Mouse (Mus musculus): ENCODE data around the gene Cpt1a. TPM values are rescaled to one million over a fixed set of nuclear protein-coding genes. Genes with fewer than 3 reads are reported as not detected.

Cpt1a gene
- polyA plus RNA-seq, 1 experiment, result 65.3 TPM

DNA sequence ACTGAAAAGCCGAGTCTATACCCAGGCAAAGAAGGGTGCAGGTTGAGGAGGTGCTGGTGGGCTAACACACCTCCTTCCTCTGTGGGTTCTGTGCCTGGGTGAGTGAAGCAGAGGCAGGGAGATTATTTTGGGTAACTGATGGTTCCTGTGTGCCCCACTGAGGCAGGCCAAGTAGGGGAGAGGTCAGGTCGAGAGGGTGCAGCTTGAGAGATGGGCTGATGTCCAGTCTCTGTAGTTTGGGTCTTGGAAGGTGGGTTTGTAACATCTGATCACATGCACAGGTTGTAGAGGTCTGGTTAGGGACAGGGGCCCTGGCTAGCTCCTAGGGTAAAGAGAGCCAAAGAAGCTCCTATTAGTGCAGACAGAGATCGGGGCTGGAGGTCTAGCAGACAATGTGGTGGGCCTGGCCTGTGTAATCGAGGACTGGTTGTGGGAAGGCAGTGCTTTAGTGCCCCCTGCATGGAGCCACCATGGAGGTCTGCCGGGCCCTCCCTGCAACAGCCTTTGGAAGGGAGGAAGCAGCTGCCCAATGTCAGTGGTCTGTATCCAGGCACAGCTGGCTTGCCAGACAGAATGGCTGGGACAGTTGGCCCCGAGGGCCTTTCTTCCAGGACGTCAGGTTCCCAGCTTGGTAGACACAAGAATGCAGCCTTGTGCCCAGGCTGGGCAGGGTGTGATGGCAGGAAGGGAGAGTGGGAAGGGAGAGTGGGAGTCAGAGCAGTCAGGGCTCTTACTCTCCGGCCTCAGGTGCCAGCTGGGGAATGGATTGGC is 14.5 kb downstream of the Cpt1a start:
- no peak overlapping the region for H3K27ac ChIP-seq (ENCODE audit: insufficient read depth, low read depth, low read length)
- TF ChIP-seq CTCF (IDR thresholded peaks at IDR 0.05; ENCODE audit: low read depth, low read length), result no peak
- TF ChIP-seq POLR2A (IDR thresholded peaks at IDR 0.05; ENCODE audit: borderline replicate concordance, low read depth, low read length), result no peak
- peaks cover 21% of the 10 kb centered on the region for H3K4me1 ChIP-seq (ENCODE audit: control insufficient read depth, insufficient read depth, low read length)
- no peak overlapping the region for H3K4me3 ChIP-seq (ENCODE audit: insufficient read depth, low read length)

DNA sequence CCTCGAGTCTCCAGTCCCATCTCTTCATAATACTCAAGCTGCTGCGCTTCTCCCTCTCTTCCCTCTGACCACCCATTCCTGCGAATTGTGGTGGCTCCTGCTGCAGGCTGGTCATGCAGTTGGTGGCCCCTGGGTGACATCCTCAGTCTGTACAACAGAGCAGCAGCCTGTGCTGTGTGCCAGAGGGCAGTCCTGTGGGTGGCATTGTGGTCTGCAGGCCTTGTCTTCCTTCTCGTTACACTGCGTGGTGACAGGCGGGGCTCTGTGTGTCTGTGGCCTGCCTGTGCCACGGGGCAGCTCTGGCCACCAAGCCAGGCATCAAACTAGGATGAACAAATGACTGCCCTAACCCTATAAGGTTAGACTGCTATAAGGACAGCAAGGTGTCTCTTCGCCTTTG is 17.1 kb downstream of the Cpt1a start:
- no peak for TF ChIP-seq POLR2A (IDR thresholded peaks at IDR 0.05; ENCODE audit: borderline replicate concordance, low read depth, low read length)
- H3K4me3 ChIP-seq (ENCODE audit: insufficient read depth, low read length), result no peak overlapping the region
- H3K27ac ChIP-seq (ENCODE audit: insufficient read depth, low read depth, low read length), result no peak overlapping the region
- peaks cover 7% of the 10 kb centered on the region for H3K4me1 ChIP-seq (ENCODE audit: control insufficient read depth, insufficient read depth, low read length)

DNA sequence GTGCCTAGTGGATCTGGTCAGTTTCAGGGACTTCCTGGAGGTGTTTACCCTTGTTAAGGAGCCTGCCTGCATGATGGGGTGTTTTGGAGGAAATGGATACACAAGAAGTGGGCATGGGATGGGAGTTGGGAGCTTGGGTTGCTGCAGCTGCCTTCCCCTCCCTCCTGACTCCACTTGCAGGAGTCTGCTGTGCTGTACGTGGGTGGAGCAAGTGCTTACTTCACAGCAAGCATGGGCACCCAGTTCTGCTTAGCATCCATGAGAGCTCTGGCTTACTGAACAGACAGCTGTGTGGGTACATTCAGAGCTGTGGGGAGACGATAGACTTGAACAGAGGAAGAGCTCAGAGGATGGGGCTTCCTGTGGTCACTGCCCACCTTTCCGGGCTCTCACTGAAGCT is 18.9 kb downstream of the Cpt1a start:
- Histone ChIP-seq H3K27ac (ENCODE audit: insufficient read depth, low read depth, low read length) (no peak overlapping the region), H3K4me1 (ENCODE audit: control insufficient read depth, insufficient read depth, low read length) (peaks cover 4% of the 10 kb centered on the region), H3K4me3 (ENCODE audit: insufficient read depth, low read length) (no peak overlapping the region)
- TF ChIP-seq CTCF (IDR thresholded peaks at IDR 0.05; ENCODE audit: low read depth, low read length) (no peak), POLR2A (IDR thresholded peaks at IDR 0.05; ENCODE audit: borderline replicate concordance, low read depth, low read length) (no peak)

DNA sequence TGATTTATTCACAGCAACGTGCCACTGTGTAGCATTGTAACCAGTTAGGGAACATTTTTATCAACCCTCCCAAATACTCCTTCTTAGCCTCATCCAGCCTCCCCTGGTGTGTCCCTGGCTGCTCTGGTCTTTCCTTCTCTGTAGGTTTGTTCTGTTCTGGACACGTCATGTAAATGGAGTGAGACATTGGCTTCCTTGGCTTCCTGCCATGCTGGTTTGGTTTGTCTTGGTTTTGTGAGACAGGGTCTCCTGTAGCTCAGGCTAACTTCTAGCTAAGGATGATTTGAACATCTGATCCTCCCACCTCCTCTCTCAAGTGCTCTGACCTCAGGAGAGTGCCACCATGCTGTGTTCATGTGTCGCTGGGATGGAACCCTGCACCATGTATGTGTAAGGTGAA is 21.8 kb downstream of the Cpt1a start:
- Histone ChIP-seq H3K4me3 (ENCODE audit: insufficient read depth, low read length) (no peak overlapping the region), H3K27ac (ENCODE audit: insufficient read depth, low read depth, low read length) (no peak overlapping the region), H3K4me1 (ENCODE audit: control insufficient read depth, insufficient read depth, low read length) (peaks cover 4% of the 10 kb centered on the region)
- TF ChIP-seq POLR2A (IDR thresholded peaks at IDR 0.05; ENCODE audit: borderline replicate concordance, low read depth, low read length), result no peak
- TF ChIP-seq CTCF (IDR thresholded peaks at IDR 0.05; ENCODE audit: low read depth, low read length), result no peak

DNA sequence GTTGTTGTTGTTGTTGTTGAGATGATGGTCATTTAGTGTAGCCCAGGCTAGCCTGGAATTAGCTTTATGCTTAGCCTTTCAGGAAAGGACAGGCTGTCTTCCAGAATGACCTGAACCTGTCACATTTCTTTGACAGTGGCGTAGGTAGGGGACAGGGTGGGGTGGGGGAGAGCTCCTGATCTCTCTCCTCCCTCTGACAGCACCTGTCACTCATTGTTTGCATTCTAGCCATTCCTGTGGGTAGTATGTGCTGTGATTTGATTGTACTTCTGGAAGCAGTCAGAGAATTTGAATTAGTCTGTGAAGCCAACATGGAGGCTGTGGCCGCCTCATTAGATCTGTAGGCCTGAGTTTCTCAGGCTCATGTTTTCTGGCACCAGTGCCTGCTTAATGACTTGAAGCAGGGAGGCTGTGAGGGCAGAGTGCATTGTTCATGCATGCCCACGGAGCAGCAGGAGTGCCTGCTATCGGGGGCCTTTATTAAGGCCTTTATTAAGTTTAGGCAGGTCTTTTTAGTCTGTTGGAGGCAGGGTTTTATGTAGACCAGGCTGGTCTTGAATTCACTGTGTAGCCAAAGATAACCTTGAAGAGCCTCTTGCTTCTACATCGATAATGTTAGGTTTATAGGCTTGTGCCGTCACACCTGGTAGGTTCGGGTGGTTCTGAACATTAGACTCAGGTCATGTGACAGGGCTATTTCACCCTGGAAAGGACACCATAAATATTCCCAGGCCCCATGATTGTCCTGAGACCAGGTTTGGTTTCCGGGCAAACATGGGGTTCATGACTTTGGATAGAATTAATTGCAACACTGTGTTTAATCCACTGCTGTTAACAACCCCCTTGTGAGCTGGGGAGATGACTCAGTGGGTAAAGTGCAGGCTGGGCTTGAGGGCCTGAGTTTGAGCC is 22.8 kb downstream of the Cpt1a start:
- no peak for TF ChIP-seq CTCF (IDR thresholded peaks at IDR 0.05; ENCODE audit: low read depth, low read length)
- no peak for TF ChIP-seq POLR2A (IDR thresholded peaks at IDR 0.05; ENCODE audit: borderline replicate concordance, low read depth, low read length)
- no peak overlapping the region for H3K27ac ChIP-seq (ENCODE audit: insufficient read depth, low read depth, low read length)
- no peaks in the 10 kb centered on the region for H3K4me1 ChIP-seq (ENCODE audit: control insufficient read depth, insufficient read depth, low read length)
- H3K4me3 ChIP-seq (ENCODE audit: insufficient read depth, low read length), result no peak overlapping the region

DNA sequence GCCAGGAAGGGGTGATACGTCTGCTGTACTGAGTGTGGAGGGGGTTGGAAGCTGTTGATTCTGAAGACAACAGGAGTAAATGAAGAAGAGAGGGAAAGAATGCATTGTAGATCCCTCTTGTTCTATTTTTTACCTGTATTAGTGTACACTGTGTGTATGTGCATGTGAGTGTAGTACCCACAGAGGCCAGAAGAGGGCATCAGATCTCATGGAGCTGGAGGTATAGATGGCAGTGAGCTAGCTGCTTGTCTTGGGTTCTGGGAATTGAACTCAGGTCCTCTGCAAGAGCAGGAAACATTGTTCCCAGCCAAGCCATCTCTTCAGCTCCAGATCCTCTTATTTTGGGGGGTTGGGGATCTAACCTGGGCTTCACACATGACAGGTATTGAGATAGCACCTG is 25.6 kb downstream of the Cpt1a start:
- no peak overlapping the region for H3K27ac ChIP-seq (ENCODE audit: insufficient read depth, low read depth, low read length)
- no peak for TF ChIP-seq POLR2A (IDR thresholded peaks at IDR 0.05; ENCODE audit: borderline replicate concordance, low read depth, low read length)
- TF ChIP-seq CTCF (IDR thresholded peaks at IDR 0.05; ENCODE audit: low read depth, low read length), result peak; percentile 11; the same call in 1 of the 2 replicates
- peaks cover 1% of the 10 kb centered on the region; the same call in 1 of the 2 replicates for H3K4me1 ChIP-seq (ENCODE audit: control insufficient read depth, insufficient read depth, low read length)
- no peak overlapping the region for H3K4me3 ChIP-seq (ENCODE audit: insufficient read depth, low read length)

DNA sequence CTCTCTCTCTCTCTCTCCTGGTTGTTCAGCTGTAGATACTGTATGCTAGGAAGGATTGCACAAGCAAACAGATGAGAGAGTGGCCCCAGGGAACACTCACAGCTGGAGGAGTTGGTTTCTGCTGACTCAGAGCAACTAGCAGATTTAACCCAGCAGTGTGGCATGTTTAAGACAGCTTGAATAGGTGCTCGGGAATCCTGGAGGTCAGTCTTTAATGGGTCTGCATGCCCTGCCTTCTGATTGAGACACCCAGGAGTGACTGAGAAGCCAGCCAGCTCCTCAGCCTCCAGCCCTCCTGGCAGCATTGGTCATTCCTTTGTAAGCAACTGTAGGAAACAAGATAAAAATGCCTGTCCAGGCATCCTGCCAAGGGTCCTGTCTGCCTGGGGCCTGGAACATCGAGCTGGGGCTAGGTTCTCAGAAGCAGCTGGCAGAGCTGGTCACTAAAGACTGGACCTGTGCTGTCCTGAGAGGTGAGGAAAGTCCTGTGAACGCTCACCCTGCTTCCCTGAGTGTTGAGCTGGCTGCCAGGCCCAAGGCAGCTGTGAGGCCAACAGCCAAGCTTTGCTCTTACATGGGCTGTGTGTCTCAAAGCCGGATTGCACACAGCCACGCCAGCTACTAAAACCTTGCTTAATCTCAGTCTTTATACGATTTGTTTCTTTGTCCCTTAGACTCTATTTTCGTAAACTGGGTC is 31.4 kb downstream of the Cpt1a start:
- H3K4me3 ChIP-seq (ENCODE audit: insufficient read depth, low read length), result no peak overlapping the region
- TF ChIP-seq CTCF (IDR thresholded peaks at IDR 0.05; ENCODE audit: low read depth, low read length) (no peak), POLR2A (IDR thresholded peaks at IDR 0.05; ENCODE audit: borderline replicate concordance, low read depth, low read length) (no peak)
- H3K4me1 ChIP-seq (ENCODE audit: control insufficient read depth, insufficient read depth, low read length), result peaks cover 9% of the 10 kb centered on the region
- H3K27ac ChIP-seq (ENCODE audit: insufficient read depth, low read depth, low read length), result no peak overlapping the region

DNA sequence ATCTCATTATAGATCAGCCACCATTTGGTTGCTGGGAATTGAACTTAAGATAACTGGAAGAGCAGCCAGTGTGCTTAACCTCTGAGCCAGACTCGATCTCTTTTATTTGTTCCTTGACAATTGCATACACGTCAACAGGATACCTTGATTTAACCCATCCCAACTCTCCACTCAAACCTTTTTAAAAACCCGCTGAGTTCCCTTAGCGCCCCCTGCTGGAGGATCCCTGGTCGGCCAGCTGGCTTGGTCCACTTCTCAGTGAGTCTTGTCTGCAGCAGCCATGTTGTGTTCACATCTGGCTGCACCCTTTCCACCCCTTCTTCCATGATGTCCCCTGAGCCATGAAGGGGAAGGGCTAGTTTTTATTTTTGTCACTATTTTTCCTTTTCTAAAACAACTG is 33.0 kb downstream of the Cpt1a start:
- H3K4me1 ChIP-seq (ENCODE audit: control insufficient read depth, insufficient read depth, low read length), result peaks cover 16% of the 10 kb centered on the region
- H3K4me3 ChIP-seq (ENCODE audit: insufficient read depth, low read length), result no peak overlapping the region
- H3K27ac ChIP-seq (ENCODE audit: insufficient read depth, low read depth, low read length), result no peak overlapping the region
- TF ChIP-seq CTCF (IDR thresholded peaks at IDR 0.05; ENCODE audit: low read depth, low read length) (peak; percentile 61), POLR2A (IDR thresholded peaks at IDR 0.05; ENCODE audit: borderline replicate concordance, low read depth, low read length) (no peak)

DNA sequence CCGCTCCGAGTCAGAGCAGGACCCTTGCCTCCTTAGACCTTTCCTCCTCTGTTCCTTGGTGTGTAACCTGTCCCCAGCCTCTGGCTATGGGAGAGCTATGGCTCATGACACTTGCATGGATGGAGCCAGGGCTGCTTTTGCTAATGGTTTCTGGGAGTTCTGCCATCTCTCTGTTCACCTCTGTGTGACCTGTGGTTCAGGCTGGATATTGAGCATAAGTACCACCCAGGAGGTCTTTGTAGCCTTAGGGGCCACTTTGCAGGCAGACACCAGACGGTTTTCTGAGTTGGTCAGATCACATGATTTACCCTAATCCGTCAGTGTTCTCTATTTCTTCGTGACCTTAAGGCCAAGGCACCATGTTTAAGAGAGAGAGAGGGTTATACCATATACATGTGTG is 34.4 kb downstream of the Cpt1a start:
- Histone ChIP-seq H3K4me1 (ENCODE audit: control insufficient read depth, insufficient read depth, low read length) (peaks cover 23% of the 10 kb centered on the region), H3K4me3 (ENCODE audit: insufficient read depth, low read length) (no peak overlapping the region), H3K27ac (ENCODE audit: insufficient read depth, low read depth, low read length) (no peak overlapping the region)
- TF ChIP-seq POLR2A (IDR thresholded peaks at IDR 0.05; ENCODE audit: borderline replicate concordance, low read depth, low read length) (no peak), CTCF (IDR thresholded peaks at IDR 0.05; ENCODE audit: low read depth, low read length) (no peak)
